Mouse (Mus musculus) megakaryocyte-erythroid progenitor cell, adult 5-6 weeks (primary cell): ENCODE data around the gene Smim14. TPM values are rescaled to one million over a fixed set of nuclear protein-coding genes. Genes with fewer than 3 reads are reported as not detected.

Source experiments
- ATAC-seq: replicated peaks from 2 replicates; pipeline ENCODE4 v1.8.0; 2016; ENCODE audit warnings: mild to moderate bottlenecking, inconsistent platforms; ENCODE audit not compliant: severe bottlenecking, poor library complexity, low FRiP score, low TSS enrichment
- total RNA-seq, 2 experiments: library from RNA; stranded (forward) in 1 of 2; stranded (reverse) in 1 of 2; fragments of 200-1000, 215-1000 nt in 1 of 2; fragments of >200 nt in 1 of 2; fragmentation: Nextera tagmentation in 1 of 2; gene quantifications; 2 replicates each; pipeline ENCODE4 v1.2.3; 2014 to 2017

The Smim14 gene
- total RNA-seq, 2 experiments from 2014 or later: 24.9 to 26.9 TPM

DNA sequence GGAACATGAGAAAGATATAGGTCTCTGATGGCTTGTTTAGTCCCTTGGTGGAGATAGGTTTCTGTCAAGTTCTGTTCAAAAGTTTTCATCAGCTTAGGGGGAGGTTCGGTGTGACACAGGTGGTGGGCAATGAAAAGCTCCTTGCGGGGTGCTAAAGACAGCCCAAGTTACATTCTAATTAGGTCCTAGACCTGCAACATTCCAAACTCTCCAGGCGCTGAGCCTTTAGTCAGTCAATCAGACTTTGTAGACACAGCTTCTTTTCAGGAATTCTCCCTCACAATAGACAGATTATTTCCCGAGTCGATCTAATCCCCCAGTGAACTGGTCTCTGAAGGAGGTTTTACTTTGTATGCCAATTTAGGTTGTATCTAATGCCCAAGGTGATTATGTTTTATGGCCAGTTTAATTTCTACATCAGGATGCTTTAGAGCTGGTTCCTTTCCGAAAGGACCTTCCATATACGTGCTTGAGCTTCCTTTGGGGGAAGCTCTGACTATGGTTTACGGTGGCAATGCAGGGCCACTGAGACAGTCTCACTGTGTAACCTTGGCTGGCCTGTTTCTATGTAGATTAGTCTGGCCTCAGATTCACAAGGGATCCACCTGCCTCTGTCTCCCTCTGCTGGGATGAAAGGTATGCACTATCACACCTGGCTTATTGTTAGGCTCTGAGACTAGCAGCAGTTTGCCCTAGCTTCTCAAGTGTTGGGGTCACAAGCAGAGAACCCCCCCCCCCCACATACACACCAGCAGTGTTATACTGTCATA lies 11.1 kb downstream of the Smim14 start:
- no peak for ATAC-seq

DNA sequence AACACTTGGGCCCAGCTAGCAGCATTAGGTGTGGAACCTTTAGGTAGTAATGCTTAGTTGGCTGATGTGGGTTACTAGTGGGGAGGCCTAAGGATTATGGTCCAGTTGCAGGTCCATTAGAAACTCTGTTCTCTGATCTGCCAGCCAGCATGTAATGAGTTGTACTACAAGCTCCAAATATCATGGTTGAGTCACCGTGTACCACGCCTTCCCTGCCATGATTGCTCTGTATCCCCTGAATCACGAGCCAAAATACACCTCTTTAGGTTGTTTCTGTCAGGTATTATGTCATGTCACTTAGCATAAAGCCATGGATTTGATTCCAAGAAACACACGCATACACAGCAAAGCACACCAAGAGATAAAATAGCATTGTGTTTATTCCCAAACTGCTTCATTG lies 12.2 kb downstream of the Smim14 start:
- no peak for ATAC-seq

DNA sequence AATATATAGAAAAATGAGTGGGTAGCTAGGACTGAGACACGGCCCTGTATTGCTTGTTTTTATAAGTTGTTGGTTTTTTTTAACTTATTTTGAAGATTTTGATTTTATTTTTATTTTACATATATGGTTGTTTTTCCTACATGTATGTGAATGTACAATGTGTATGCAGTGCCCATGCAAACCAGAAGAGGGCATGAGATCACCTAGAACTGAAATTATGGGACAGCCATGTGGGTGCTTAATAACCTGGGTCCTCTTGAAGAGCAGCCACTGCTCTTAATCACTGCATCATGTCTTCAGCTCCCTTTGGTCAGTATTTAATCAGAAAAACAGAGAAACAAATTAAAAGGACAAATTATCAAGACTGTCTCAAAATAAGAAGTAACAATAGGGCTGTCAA lies 15.2 kb downstream of the Smim14 start:
- peak; percentile 57; the same call in 1 of the 2 replicates for ATAC-seq

DNA sequence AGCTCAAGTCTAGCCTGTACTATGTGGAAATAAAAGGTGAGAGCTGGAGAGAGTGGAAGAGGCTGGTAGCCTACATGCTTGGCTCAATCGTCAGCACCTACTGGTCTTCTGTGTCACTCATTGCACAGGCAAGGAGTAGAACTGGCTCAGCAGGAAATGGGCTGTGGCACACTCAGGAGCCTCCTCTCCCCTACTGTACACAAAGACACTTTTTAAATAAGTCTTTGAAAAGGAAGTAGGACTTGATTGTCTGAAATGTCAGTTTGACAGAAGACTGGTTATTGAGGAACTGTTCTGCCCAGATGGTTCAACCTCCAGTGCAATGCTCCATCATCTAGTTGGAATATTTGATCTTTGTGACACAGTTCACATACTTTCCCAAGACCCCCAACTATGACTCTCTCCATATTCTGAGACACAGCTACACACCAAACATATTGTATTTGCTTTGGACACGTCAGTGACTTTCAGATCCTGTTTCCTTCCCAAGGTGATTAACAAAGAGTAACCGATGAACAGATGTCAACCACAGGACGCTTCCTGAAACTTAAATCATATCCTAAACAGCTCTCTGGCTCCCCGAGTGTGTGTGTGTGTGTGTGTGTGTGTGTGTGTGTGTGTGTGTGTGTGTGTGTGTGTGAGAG lies 22.2 kb downstream of the Smim14 start:
- no peak for ATAC-seq

DNA sequence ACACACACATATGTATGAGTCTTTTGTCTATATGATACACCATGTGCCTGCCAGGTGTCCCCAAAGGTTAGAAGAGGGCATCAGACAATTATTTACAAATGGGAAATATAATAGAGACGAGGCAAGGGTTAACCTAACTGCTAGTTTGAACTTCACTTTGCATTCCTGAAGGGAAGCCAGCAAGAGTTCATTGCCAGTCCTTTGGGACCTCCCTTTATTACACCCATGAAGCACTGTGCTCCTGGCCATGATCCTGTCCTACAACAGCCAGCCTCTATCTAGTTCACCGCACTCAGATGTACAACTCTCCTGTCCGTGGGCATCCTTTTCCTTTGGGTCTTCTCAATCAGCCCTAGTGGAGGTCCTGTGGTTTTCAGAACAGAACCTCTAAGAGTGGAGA lies 23.5 kb downstream of the Smim14 start:
- no peak for ATAC-seq

DNA sequence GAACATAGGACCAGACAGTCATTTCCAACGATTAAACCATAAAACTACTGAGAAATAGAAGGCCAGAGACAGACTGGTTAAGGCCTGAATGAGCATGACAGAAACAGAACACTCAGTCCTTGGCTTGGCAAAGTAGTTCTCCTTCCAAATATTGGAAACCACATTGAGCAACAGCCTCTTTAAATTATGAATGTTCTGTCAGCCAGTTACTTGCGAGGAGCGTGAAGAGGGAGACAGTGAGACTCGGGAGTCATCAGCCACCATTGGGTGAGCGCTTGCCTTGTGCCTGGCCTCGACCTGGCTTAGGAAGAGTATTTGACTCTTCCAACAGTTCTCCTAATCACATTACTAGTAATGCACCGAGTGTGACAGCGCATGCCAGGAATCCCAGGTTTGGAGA lies 28.6 kb downstream of the Smim14 start:
- no peak for ATAC-seq

DNA sequence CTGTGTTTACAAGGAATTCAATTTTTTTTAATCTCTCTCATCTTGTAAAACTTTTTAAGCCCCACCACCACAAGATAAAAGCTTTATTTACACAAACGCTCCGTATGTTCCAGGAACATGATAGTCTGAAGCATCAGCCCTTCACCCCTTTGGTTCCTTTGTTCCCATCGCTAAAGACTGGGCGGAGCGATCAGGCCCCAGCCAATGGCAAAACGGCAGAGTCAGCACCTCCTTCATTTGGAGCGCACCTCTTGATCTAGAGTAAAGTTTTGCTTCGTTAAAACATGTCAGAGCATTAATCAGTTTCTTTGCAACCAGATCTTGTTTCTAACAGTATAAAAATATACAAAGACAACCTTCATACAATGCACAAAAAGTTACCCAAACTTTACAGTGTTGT lies 31.2 kb downstream of the Smim14 start:
- ATAC-seq: peak; percentile 89

DNA sequence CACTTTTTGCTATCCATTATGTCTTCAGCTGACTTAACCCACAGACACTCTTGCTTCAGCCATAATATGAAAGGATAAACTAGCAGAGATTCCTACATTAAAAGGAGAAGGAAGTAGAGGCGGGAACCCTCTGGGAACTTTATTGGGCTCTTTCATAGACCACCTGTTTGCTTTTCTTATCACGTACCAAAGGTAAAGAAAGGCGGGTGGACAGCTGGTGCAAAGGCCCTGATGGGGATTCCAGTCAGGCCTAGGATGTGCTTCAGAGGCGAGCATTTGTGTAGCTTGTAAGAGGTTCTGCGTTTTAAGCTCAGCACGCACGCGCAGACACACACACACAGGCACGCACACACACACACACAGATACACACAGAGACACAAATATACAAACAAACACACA lies 35.6 kb downstream of the Smim14 start:
- ATAC-seq: no peak

DNA sequence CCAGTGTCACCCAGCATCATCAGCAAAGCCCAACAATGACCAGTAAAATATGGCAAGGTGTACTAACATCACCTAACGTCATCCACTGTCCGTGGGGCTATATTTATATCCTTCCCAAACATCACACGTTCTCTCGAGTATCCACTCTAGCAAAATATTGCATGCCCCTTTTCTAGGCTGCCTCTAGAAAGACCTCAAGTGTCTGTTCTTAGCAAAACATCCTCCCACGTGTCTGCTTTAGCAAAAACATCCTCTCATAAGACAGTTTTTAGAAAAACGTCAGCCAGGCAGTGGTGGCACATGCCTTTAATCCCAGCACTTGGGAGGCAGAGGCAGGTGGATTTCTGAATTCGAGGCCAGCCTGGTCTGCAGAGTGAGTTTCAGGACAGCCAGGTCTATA lies 36.8 kb downstream of the Smim14 start:
- no peak for ATAC-seq

DNA sequence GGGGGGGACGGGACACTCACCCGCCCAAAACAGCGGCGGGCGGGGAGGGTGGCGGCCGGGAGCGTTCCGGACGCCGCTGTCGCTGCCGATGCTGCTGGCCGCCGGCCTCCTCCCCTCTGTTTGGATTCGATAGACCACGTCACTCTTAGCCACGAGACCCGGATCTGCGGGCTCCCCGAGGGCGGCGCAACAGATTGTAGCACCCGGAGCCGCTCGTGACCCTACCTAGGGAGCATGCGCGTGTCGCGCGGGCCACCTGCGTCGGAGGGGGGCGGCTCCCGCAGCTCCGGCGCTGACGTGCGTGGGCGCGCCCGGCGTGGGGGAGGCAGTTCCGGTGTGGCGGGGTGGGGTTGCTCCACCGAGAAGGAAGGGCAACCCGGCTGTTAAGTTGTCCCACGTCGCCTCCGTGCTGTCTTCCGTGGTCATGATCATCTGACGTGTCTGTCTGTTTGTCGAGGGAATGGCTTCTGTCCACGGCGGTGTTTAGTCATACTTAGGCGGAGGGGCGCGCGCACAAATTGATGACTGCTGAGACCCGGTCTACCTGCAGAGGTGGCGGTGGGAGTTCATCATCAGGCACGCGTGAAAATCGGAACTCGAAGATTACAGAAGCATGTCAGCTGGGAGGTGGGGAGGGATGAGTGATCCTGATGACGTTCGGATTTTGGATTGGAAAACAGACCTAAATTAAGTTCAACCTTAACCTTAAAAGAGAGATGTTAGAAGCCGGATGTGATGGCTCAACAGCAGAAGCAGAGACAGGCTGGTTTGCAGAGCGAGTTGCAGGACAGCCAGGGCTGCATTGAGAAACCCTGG lies 44.1 kb downstream of the Smim14 start, which contains the start of gene Gm43552:
Gene Gm43552, minus strand, starts transcription at position 118 of the 816 bp plus-strand sequence.
- peak; percentile 92 for ATAC-seq

DNA sequence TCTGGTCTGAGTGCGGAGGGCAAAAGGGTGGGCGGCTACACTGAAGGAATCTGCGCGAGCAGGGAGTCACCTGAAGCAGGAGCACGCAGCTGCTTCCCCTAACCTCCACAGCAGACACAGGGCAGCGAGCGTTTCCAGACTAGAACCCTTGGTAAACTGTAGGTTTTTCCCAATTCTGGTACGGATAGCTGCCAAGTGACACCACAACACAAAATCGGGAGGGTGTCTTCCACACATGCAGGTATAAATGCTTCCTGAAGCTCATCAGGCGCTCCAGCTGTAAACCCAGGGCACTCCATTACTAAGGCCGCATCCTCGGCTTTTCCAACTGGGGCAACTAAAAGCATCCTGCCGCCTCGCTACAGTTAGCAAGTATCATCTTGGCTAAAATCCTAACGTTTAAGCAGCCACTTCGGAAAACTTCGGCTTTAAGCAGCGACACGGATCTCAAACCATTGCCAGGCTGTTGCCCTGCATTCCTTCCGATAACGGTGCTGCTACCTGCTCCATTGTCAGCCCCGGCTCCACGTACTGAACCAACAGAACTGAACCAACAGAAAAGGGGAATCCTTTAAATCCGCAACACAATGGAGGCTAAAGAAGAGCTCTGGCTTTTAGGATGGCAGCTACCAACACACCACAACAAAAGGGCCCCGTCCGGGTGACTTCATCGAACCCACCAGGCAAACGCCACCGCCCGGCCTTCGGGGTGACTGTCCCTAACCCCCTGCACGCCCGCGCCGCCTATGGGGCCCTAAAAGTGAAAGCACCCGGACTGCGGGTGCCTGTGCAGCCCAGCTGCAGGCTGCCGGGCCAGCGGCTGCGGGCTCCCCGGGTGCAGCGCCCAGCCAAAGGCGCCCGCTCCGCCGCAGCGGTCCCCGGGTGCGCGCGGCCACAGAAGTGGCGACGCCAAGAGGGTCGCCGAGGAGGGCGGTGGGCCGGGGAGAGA lies 44.9 kb downstream of the Smim14 start:
- peak; percentile 73 for ATAC-seq

DNA sequence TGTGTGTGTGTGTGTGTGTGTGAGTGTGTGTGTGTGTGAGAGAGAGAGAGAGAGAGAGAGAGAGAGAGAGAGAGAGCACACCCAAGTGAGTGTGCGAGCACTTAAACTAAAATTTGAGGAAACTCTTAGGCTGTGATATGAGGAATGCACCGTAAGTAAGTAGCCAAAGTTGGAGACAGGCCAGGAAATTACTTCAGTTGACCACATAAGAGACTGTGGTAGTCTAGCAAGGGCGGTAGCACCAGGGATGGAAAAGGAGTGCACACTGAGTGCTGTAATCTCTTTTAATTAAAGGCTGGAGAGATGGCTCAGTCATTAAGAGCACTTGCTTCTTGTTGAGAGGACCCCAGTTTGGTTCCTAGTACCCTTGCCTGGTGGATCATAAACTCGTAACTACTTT lies 47.2 kb downstream of the Smim14 start:
- no peak for ATAC-seq

DNA sequence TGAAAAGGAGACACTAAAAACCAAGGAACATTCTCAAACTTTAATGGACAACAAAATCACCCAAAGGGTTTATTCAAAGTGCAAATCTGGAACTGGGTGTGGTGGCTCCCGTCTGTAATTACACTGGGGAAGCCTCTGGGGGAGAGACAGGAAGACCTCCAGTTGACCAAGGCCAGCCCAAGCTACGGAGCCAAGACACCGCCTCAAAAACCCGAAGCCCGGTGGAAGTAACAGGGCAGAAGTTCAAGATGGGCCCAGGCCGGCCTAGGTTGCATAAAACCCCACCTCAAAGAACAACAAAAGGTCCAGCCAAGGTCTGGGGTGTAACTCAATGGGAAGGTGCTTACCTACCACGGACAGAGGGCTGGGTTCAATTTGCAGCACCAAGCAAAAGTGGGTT lies 48.3 kb downstream of the Smim14 start:
- ATAC-seq: no peak

DNA sequence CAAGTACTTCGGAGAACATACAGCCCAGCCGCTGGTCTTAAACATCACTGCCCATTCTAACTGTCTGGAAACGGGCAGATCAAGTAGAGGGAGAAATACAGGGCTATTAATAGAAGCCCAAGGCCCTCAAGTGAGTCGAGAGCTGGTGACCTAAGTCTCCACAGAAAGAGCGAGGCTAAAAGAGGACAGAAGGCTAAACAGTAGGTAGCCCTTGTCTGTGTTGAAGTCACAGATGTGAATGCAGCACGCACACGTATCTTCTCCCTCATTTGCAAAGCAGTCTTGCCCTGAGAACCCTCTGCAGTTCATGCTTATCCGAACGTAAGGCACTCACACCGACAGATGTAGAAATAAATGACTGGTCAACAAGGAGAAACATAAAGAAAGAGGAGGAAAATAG lies 49.6 kb downstream of the Smim14 start:
- no peak for ATAC-seq

DNA sequence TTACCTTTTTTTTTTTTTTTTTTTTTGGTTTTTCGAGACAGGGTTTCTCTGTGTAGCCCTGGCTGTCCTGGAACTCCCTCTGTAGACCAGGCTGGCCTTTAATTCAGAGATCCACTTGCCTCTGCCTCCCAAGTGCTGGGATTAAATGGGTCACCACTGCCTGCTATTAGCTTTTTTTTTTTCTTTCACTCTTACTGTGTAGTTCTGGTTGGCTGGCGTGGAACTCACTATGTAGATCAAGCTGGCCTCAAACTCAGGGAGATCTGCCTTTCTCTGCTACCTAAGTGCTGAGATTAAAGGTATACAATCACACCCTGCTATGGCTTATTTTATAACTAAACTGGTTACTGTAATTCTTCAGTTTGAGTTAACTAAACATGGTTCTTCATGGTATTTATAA lies 50.5 kb downstream of the Smim14 start:
- ATAC-seq: no peak

DNA sequence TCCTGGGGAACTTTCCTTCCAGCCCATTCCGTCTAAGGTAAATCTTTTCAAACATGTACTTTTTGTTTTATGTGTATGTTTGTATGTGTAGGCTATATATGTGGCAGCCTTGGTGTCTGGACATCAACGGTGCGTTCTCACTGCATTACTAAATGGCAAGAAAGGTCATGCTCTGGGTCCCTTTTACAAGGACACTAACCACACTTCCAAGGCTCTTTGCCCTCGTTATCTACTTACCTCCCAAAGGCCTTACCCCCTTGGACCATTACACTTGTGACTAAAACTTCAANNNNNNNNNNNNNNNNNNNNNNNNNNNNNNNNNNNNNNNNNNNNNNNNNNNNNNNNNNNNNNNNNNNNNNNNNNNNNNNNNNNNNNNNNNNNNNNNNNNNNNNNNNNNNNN lies 54.0 kb downstream of the Smim14 start:
- no peak for ATAC-seq

DNA sequence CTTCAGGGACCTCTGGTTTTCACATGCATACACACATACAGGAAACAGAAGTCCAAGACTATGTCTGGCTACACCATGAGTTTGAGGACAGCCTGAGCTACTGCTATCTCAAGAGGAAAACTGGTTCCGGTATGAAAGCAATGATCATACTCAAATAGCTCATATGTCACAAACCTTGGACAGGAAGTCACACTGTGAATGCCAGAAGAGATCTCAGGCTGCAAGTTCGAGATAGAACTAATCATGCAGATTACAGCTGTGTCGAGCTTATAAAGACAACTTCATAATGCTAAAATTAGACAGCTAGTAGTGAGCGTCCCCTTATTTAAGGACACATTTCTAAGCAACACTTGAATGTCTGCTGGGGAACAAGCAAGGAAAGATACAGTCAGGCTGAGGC lies 56.5 kb downstream of the Smim14 start:
- peak; percentile 72 for ATAC-seq

DNA sequence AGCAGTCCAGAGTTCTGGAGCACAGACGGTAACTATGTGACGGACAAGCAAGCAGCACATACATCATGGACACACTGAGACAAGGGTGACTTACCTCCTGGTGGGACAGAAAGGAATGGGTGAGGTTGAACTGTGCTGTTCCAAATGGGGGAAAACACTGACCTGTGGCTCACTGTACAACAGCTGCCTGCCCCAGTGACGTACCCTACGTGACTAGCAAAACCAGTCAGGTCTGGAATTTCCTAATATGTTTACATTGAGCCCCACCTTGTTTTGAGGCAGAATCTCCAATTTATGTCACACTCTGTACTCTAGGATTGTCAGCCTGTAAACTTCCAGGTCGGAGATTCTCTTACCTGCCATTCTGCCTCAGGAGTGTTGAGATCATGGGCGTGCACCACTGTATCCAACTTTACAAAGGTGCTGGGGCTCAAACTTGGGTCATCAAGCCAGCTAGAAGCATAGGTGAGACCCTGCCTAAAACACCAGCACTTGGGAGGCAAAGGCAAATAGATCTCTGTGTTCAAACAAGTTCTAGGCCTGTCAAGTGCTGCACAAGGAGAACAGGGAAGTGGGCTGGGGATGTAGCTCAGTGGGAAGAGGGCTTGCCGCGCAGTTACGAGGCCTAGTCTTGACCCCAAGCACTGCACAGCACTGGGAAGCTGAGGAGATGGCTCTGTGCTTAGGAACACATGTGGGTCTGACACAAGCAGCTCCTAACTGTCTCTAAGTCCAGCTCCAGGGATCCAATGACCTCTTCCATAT lies 57.1 kb downstream of the Smim14 start:
- ATAC-seq: no peak

DNA sequence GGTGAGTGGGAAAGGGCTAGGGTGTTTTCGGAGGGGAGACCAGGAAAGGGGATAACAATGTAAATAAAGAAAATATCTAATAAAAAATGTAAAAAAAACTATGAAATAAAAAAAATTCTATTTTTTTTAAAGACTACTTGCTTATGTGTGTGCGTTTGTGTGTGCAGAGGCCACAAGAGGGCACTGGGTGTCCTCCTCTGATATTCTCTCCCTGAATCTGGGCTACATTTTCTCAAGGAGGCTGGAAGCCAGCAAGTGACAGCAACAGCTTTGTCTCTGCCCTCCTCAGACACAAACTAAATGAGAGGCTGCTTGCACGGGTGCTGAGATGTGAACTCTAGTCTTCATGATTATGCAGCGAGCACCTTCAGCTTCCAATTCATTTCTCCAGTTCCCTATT lies 58.8 kb downstream of the Smim14 start:
- ATAC-seq: no peak
